Mouse (Mus musculus) lung, postnatal 0 days (tissue): ENCODE results near the gene Adamts4.

Source experiments
- CTCF ChIP-seq: IDR thresholded peaks from 2 replicates; pipeline ENCODE4 v1.5.1; 2016; ENCODE audit warnings: antibody characterized with exemption, mild to moderate bottlenecking
- EP300 ChIP-seq: IDR thresholded peaks from 2 replicates; pipeline ENCODE4 v1.6.1; 2016; ENCODE audit warnings: antibody characterized with exemption, mild to moderate bottlenecking, control low read depth

DNA sequence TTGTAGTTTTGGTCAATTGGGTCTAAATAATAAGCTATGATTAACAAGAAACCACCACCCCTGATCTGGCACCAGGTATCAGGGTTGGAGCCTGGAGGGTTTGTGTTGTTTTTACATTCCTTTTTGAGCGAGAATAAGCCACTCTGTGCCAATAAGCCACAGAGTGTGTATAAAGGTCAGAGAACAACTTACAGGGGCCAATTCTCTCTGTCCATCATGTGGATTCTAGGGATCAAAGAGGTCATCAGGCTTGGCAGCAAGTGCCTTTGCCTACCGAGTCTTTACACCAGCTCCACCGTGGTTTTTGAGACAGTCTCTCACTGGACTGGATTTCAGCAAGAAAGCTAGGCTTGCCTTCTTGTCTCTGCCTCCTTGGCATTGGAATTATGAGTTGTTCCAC lies 37.4 kb upstream of the Adamts4 start:
- TF ChIP-seq CTCF (no peak), EP300 (no peak)
